Mouse (Mus musculus): ENCODE results near the gene Gm32742. TPM values are rescaled to one million over a fixed set of nuclear protein-coding genes. Genes with fewer than 3 reads are reported as not detected.
"Not testable (repeated sequence)": the region's sequence is repeated elsewhere in the genome, so short reads cannot be mapped to it uniquely, and the experiment has no call there.

The Gm32742 gene
- total RNA-seq, 2 experiments from 2014 or later, result not detected

DNA sequence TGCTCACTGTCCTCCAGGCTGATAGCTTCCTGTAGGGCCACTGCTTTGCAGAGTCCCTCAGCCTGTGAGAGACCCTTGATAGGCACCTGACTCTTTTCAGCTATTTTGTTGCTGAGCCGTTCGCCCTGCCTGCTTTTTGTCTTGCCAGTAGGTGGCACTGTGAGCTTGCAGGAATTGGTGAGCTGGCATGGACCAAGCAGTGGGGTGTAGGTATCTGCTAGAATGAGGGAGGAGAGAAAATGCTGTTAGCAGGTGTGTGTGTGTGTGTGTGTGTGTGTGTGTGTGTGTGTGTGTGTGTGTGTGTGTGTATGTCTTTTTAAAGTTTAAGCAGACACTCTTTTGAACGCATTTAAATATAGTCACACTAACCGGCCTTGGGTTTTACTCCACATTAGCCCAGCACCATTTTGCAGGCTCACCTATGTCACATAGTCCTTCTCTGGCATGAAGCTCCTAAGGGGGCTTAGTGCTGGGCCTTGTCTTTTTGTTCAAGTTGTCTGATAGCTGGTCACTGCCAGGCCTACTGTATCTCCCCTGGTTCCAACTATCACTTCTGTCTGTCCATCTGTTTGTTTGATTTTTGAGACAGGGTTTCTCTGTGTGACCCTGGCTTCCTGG lies 3.4 kb downstream of the Gm32742 start:
- DNase-seq, result peak; percentile 76 to 87
- intact Hi-C loops (cut with DNase I), result loop anchor here (1.0 to 5.0 kb wide), 3 partner anchors 130 to 937 kb away; no protein-coding TSS in a partner anchor

DNA sequence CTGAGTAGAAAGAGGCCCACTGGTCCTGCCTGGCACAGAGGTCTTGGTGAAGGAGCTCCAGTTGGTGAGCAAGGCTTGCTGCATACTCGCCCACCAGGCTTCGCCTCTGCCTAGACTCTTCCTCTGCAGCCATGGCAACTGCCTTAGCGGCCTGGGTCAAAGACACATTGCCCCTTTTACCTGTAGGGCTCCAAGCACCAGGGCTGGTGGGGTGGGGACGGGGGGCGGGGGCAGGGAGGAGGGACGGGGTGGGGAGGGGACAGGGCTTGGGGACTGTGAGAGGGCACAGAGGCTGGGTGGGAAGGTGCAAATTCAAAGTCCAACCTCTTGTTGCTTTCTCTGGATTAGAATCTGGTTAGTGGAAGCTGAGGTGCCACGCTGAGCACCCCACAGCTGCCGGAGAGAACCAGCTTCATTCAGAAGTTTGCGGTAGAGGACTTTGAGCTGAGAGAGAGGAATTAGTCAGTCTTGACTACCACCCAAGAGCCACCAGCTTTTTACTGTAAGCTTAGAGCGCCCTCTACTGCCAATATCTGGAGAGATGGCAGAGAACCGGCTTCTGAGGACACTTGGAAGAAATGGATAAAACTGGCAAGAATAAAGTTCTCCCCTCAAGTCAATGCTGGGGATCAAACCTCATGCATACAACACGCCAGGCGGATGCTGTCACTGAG lies 13.1 kb downstream of the Gm32742 start:
- peak; percentile 50 to 81 for DNase-seq
- intact Hi-C loops (cut with DNase I), result loop anchor here (2.0 to 5.0 kb wide), 3 partner anchors 140 to 350 kb away; no protein-coding TSS in a partner anchor

DNA sequence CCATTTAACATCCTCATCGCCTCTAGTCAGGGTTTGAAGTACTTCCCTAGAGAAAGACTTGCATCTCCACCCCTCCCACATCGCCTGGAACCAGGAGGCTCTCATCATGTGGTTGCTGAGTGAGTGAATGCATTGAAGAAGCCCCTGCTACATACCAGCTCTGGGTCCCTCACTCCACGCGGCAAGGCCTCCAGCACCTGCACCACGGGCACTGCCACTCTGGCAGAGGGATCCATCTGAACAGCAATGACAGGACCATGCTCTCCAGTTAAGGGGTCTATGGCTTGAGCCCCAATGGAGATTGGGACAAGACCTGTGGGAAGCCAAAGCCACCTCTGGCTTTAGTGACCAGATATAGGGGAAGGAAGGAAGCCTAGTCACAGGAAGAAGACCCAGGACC lies 18.0 kb downstream of the Gm32742 start:
- intact Hi-C loops (cut with DNase I), result no loop called here

DNA sequence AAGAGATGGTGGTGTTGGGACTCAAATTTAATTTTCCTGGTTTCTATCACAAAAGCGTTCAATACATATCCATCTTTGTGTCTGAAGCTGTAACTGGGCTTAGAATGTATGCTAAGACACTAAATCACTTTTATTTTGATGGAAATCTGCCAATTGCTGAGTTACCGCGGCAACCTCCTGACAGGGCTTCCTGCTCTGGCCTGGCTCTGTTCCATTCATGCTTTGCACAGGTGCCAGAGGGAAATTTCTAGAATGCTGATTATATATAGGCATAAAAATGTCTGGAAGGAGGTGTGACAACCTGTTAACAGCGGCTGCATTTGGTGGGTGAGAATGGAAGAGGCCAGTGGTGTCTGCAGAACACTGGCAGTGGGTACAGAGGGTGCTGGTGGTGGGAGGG lies 18.8 kb downstream of the Gm32742 start:
- DNase-seq, result no peak
- intact Hi-C loops (cut with DNase I), result no loop called here

More for the DNA sequence above, 18.0 kb downstream of the Gm32742 start:
- DNase-seq, result no peak

DNA sequence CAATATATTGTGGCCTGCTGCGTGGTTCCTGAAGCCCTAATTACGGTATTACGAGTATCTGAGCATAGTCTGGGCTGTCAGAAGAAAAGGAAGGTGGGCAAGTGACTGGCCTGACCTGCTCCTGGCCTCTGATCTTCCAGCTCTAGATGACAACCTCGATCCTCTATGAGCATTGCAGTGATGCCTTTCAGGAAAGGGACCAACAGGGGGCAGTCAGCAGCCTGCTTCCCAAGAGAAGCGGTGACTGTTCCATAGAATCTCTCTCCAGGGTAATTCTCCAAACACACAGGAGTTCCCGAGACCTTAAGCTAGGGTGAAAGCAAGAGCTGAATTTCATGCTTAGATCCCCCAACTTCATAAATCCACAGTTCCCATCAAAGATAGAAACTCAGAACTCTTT lies 21.1 kb downstream of the Gm32742 start:
- DNase-seq, result no peak
- intact Hi-C loops (cut with DNase I), result no loop called here

DNA sequence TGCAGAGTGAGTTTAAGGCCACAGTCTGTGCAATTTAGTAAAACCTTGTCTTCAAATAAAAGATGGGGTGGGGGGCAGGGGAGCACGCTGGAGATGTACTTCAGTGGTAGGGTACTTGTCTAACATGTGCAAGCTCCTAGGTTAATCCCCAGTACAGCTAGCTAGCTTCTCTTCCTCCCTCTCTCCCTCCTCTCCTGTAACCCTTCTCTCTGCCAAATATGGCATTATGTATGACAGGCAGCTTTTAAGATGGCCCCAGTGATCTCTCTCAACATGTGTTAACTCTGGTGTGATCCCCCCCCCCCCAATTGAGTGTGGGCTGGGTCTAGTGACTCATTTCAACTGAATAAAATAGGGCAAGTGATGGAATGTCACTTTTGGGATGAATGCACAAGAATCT lies 21.9 kb downstream of the Gm32742 start:
- intact Hi-C loops (cut with DNase I), result no loop called here

DNA sequence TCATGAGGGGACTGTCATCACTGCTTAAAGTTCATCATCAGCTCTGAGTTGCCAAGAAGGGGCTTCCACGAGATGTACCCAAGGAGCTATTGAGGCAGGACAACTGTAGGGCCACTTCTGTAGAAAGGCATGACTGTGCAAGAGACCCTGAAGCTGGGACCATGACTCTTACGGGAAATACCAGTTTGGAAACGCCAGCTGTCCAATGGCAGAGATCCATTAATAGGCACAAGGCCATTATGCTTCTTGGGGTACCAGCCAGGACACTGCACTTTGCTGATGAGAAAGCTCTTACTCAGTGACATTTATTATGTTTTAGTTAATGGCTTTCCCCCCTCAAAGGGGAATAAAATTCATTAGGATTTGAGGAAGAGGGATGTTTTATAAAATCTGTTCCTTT lies 24.6 kb downstream of the Gm32742 start:
- intact Hi-C loops (cut with DNase I), result no loop called here
- DNase-seq, result no peak

More for the DNA sequence above, 21.9 kb downstream of the Gm32742 start:
- no peak for DNase-seq

DNA sequence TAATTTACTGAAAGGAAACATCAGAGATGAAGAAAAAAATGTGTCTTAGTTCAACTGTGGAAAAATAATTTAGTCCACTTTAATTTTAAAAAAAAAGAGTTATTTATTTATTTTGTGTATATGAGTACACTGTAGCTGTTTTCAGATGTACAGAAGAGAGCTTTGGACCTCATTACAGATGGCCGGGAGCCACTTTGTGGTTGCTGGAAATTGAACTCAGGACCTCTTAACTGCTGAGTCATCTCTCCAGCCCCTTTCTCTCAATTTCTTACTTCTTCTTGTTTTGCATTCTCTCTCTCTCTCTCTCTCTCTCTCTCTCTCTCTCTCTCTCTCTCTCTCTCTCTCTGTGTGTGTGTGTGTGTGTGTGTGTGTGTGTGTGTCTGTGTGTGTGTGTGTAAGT lies 25.9 kb downstream of the Gm32742 start:
- DNase-seq, result not testable (repeated sequence)
- intact Hi-C loops (cut with DNase I), result loop anchor here (5.0 kb wide), 1 partner anchor 292 kb away; the partner anchor contains the start of gene Ppp2r1b

DNA sequence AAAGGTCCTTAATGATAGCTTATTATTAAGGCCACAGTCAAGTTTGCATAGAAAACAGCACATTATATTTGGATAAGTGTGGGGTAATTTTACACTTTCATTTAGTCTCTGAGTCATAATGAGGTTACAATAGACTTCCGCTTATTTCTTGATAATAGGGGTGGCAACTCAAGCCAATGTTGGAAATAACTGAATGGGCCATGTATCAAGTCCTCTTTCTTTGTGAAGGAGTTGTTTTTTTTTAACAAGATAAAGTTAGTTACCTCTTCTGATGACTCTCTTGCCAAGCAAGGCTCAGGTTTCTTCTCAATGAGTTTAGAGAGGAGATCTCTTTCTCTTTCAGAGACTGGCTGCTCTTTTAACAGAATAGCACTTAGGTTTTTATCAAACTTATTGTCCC lies 27.0 kb downstream of the Gm32742 start:
- DNase-seq, result no peak
- intact Hi-C loops (cut with DNase I), result loop anchor here (5.0 kb wide), 1 partner anchor 291 kb away; the partner anchor contains the start of gene Ppp2r1b

DNA sequence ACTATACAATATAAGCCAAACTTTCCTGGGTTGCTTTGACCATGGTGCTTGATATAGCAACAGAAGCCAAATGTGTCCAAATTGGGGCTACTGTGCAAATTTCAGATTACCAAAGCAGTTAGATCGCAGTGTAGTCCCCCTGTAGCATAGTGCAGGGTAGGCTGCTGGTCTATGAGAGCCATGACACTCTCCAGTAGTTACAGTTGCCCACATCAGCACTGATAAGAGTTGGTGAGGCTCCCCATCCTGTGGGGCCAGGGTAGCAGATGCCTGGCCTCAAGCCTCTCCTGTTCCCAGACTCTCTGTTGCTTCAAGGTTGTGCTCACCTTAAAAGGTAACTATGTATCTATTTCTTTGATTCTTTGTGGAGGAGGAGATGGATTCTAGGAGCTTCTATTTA lies 27.5 kb downstream of the Gm32742 start:
- no peak for DNase-seq
- intact Hi-C loops (cut with DNase I), result loop anchor here (5.0 kb wide), 1 partner anchor 291 kb away; the partner anchor contains the start of gene Ppp2r1b

DNA sequence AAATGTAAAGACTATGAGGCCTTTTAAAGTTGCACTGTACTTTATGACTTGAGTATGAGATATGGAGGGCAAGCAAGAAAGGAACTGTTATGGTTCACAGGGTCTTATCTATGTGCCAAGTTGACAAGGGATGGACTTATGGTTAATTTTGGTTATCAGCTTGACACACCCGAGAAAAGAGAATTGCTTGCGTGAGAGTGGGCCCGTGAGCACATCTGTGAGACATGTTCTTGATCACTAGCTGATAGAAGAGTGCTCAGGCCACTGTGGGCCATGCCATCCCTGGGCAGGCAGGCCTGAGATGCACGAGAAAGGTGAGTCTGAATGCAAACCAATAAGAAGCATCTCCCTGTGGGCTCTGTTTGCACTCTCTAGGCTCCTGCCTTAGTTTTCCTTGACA lies 27.9 kb downstream of the Gm32742 start:
- DNase-seq, result no peak
- intact Hi-C loops (cut with DNase I), result loop anchor here (5.0 kb wide), 1 partner anchor 290 kb away; the partner anchor contains the start of gene Ppp2r1b

DNA sequence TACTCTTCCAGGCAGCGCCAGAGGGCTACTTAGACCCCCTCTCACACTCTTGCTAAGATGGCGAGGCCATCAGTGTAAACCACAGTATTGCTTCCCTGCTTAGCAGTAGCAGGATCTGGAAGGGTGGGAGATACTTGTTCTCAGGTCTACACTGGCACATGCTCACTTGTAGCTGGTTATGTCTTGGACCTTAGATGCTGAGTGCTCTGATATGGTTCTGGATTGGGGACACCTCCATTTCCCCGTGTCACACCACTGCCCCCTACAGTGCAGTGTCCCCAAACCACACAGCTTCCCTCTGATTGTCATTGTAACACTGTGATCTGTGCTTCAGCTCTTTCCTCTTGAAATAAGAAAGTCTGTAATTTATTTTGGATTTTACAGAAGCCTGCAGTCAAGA lies 28.3 kb downstream of the Gm32742 start:
- intact Hi-C loops (cut with DNase I), result loop anchor here (5.0 kb wide), 1 partner anchor 290 kb away; the partner anchor contains the start of gene Ppp2r1b
- peak; percentile 21 to 37 for DNase-seq

DNA sequence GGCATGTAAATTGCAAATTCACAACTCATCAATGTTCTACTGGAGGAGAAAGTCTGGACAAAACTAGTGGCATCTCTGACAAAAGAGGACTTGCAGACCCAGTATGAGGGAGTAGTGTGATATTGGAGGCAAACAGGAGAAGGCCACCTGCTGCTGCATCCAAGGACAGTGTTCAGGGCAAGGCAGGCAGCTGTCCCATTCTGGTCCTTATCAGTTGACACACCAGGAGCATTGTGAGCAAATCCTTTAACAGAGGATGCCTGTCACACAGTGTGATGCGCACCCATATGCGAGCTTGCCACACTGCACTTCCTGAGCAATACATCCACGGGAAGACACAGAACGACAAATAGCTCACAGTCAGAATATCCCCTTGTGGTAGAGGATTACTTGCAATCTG lies 50.5 kb downstream of the Gm32742 start:
- no peak for DNase-seq

DNA sequence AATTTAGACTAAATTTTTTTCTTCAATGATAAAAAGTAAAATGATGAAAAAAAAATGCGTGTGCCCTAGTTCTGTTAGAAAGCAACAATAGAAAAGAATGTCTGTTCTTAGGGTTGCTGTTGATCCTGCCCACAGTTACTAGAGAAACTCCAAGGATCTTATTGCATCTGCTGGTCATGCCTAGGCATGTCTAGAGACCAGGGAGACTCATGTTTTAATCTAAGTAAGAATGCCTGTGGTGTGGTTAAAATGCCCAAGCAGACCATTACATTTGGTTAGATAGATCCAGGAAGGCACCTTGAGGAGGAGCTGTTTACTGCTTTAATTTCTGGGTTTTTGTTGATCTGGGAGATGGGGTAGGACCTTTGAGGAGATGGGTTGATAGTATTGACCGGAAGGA lies 59.6 kb downstream of the Gm32742 start:
- intact Hi-C loops (cut with DNase I), result no loop called here
- no peak for DNase-seq

More for the DNA sequence above, 50.5 kb downstream of the Gm32742 start:
- intact Hi-C loops (cut with DNase I), result no loop called here

DNA sequence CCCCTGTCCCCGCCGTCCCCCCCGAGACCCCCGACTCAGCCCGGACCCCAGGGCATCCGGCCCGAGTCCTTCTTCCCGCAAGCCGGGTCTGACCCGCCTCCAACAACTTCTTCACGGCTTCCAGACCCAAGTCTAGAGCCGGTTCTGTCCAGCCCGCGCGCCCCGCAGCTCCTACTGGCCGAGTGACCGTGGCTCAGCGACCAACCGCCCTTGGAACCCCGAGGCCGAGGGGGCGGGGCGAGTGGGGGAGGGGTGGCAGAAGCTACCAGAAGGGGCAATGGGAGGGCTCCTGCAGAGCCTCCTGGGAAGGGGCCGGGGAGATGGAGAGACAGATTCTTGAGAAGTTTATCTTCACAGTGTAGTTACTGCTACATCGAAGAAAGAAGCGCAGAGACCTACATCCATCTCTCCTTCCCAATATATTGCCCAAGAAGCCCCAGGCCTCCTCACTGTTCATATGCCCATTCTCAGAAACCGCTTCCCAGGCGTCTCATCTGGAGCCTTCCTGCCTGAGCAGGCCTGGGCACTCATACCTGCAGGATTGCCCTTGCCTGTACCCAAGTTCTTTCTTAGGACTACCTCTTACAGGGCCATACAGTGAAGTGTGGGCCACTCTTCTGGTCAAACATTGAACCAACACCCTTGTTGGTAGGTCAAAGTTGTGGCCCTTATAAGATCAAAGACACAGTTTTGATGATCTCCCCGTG lies 61.4 kb downstream of the Gm32742 start:
- peak; percentile 23 to 49 for DNase-seq
- intact Hi-C loops (cut with DNase I), result no loop called here

DNA sequence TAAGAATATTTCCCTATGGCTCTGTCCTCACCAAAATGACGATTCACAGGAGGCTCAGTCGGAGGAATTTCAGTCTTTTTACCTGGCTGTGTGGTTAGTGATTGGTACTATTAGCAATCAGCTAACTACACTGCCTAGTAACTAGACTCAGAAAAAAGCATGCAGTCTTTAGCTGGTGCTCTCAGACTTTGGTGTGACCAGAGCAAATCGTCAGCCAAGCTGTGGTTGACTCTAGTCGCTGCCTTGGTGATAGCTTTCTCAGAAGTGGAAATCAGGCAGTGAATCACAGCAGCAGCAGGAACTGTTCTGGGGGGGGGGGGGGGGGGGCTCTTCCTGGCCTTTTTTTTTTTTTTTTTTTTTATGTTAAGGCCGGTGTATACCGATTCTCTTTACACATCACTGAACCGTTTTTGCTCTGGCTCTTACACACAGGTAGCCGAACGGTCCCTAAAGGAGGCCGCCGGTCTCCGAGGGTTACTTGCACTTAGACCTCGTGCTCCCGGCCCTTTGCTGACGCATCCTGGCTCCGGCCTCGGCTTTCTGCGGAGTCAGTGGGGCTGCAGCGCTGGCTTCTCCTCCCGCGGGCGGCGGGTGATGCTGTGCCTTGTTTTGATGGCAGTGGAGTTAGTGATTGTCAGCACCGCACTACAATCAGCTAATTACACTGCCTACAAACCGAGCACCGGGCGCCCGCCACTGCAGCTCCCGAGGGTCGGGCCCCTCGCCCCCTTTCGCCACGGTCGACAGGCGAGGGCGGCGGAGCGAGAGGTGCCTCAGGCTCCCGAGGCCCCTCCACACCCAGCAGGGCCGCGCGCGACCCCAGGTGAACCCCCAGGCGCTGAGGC lies 62.1 kb downstream of the Gm32742 start:
- peak; percentile 44 to 58 for DNase-seq

DNA sequence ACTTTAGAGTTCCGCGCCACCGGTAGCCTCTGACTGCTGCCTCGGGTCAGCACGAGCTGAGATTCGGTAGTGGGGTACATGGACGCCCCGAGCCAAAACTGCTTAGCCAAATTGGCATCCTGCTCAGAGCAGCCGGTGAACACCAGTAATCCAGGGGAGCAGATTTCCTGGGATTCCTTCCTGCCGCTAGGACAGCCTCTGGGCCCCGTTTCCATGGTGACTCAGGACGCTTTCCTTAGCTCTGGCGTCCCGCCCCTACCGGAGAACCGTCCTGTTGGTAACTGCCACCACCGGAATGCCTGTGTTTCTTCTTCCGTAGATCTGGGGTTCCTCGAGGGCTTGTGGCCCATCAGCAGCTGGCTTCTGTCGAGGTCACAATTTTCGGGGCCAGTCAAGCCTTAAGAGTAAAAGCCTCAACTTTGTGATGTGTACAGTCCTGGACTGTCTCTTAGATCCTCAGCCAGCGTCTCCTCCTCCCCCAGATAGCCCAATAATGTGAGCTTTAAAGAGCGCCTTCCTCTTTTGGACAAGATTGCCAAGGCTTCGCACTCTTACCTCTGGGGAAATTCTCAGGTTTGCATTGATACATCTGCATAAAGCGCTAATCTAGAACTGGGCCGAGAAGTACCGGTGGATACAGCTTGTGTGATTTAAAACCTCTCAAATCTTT lies 63.4 kb downstream of the Gm32742 start, which contains the start of gene 4833427G06Rik:
4833427G06Rik (minus strand) TSS at position 323 of the 670 bp plus-strand sequence.
- DNase-seq, result peak; percentile 37 to 47
- intact Hi-C loops (cut with DNase I), result no loop called here

More for the DNA sequence above, 62.1 kb downstream of the Gm32742 start:
- intact Hi-C loops (cut with DNase I), result no loop called here

DNA sequence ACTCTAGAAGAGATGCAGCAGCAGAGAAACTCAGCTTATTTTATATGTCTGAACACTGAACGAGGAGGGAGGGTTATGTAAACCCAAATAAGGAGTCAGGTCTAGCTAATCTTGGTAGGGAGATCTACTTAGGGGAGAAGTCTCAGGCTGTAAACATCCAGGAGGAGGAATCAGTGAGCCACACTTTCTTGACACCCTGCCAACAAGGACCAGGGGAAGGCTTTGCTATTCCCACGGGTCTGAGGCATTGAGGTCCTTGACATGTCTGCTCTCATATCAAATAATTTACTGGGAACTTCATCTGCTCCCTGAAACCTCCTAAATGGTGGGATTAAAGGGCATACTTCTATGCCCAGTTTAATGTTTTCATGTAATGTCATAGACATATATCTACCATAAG lies 69.0 kb downstream of the Gm32742 start:
- DNase-seq, result no peak

DNA sequence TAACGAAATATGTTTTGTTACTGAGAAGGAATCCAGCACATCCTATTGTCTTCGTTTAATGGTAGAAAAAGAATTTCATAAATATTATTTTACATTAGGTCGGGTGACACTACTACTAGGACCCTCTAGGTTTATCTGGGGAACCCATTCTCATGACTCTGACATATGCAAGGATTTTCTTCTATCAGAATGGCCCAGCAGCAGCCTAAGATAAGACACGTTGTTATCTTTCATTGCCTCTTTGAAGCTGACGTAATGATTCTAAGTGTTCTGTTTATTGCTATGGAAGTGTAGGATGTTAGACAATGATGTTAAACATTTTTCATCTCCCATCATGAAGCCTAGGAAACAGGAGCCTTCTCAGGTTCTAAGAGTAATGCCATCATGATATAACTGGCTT lies 71.6 kb downstream of the Gm32742 start:
- intact Hi-C loops (cut with DNase I), result no loop called here
- DNase-seq, result no peak

More for the DNA sequence above, 69.0 kb downstream of the Gm32742 start:
- intact Hi-C loops (cut with DNase I), result no loop called here

Measured in heart, postnatal 14 days (tissue).